Mouse (Mus musculus): ENCODE results near the gene Tnnc1. TPM values are rescaled to one million over a fixed set of nuclear protein-coding genes. Genes with fewer than 3 reads are reported as not detected.

Tnnc1 gene
- polyA plus RNA-seq, 1 experiment from 2014 or later: 39.0 TPM

Other genes starting within 250 kb of the Tnnc1 start
- gene Glt8d1, start 206.9 kb upstream of the Tnnc1 start, polyA plus RNA-seq (2014; fragmentation: Nextera tagmentation; extraction: Ambion mirVana): 33.7 and 41.6 TPM in 2 replicates
- gene Spcs1, start 206.6 kb upstream of the Tnnc1 start, polyA plus RNA-seq (2014; fragmentation: Nextera tagmentation; extraction: Ambion mirVana): 309 and 326 TPM in 2 replicates
- gene Pbrm1, start 189.2 kb upstream of the Tnnc1 start, polyA plus RNA-seq (2014; fragmentation: Nextera tagmentation; extraction: Ambion mirVana): 72.8 and 73.0 TPM in 2 replicates
- 265 and 268 TPM in 2 replicates for gene Gnl3, start 189.2 kb upstream of the Tnnc1 start, polyA plus RNA-seq (2014; fragmentation: Nextera tagmentation; extraction: Ambion mirVana)
- gene Smim4, start 79.4 kb upstream of the Tnnc1 start, polyA plus RNA-seq (2014; fragmentation: Nextera tagmentation; extraction: Ambion mirVana): 90.3 and 107 TPM in 2 replicates
- 401 and 406 TPM in 2 replicates for gene Nt5dc2, start 77.3 kb upstream of the Tnnc1 start, polyA plus RNA-seq (2014; fragmentation: Nextera tagmentation; extraction: Ambion mirVana)
- gene Stab1, start 39.7 kb upstream of the Tnnc1 start, polyA plus RNA-seq (2014; fragmentation: Nextera tagmentation; extraction: Ambion mirVana): 25.3 and 39.9 TPM in 2 replicates
- 228 and 245 TPM in 2 replicates for gene Nisch, start 8.6 kb downstream of the Tnnc1 start, polyA plus RNA-seq (2014; fragmentation: Nextera tagmentation; extraction: Ambion mirVana)
- 0.10 TPM in 1 of 2 replicates, not detected in the other for gene Sema3g, start 9.5 kb downstream of the Tnnc1 start, polyA plus RNA-seq (2014; fragmentation: Nextera tagmentation; extraction: Ambion mirVana)
- 14.9 and 15.0 TPM in 2 replicates for gene Phf7, start 43.0 kb downstream of the Tnnc1 start, polyA plus RNA-seq (2014; fragmentation: Nextera tagmentation; extraction: Ambion mirVana)
- gene Bap1, start 43.1 kb downstream of the Tnnc1 start, polyA plus RNA-seq (2014; fragmentation: Nextera tagmentation; extraction: Ambion mirVana): 77.2 and 84.4 TPM in 2 replicates
- 1.7 and 1.9 TPM in 2 replicates for gene Dnah1, start 115.6 kb downstream of the Tnnc1 start, polyA plus RNA-seq (2014; fragmentation: Nextera tagmentation; extraction: Ambion mirVana)
- 34.4 and 39.0 TPM in 2 replicates for gene Capn7, start 128.3 kb downstream of the Tnnc1 start, polyA plus RNA-seq (2014; fragmentation: Nextera tagmentation; extraction: Ambion mirVana)
- 15.0 and 17.3 TPM in 2 replicates for gene Sh3bp5, start 227.8 kb downstream of the Tnnc1 start, polyA plus RNA-seq (2014; fragmentation: Nextera tagmentation; extraction: Ambion mirVana)

Data from liver, embryonic 11.5 days (tissue).